Mouse (Mus musculus) neural tube, embryonic 13.5 days (tissue): ENCODE data around the gene Pgp. TPM values are rescaled to one million over a fixed set of nuclear protein-coding genes. Genes with fewer than 3 reads are reported as not detected.
A peak's percentile ranks its signal among the peaks of the same experiment; 100 is the strongest.
"Not testable (repeated sequence)": the region's sequence is repeated elsewhere in the genome, so short reads cannot be mapped to it uniquely, and the experiment has no call there.

Experiments
- ATAC-seq: fragments of 200-750 bp; cut with Nextera tagmentation; 2 replicates; pipeline ENCODE4 v1.8.0; 2017; ENCODE audit warnings: low read depth, mild to moderate bottlenecking, moderate TSS enrichment, moderate library complexity
- H3K27ac ChIP-seq: fragments of 300-500 bp; sonication (generic); replicated peaks from 2 replicates; pipeline ENCODE4 v1.5.1; 2015; ENCODE audit warnings: moderate library complexity, mild to moderate bottlenecking, inconsistent platforms
- H3K27me3 ChIP-seq: fragments of 300-500 bp; sonication (generic); 2 replicates; pipeline ENCODE4 v1.6.1; 2015; ENCODE audit warnings: mild to moderate bottlenecking, inconsistent platforms
- H3K36me3 ChIP-seq: fragments of 300-500 bp; sonication (generic); 2 replicates; pipeline ENCODE4 v1.6.1; 2015; ENCODE audit warnings: mild to moderate bottlenecking, inconsistent platforms
- H3K4me1 ChIP-seq: fragments of 300-500 bp; sonication (generic); replicated peaks from 2 replicates; pipeline ENCODE4 v1.6.1; 2015; ENCODE audit warnings: inconsistent platforms
- H3K4me2 ChIP-seq: fragments of 300-500 bp; sonication (generic); 2 replicates; pipeline ENCODE4 v1.6.1; 2015; ENCODE audit warnings: inconsistent platforms, mild to moderate bottlenecking, moderate library complexity
- H3K4me3 ChIP-seq: fragments of 300-500 bp; sonication (generic); 2 replicates; pipeline ENCODE4 v1.5.1; 2015; ENCODE audit warnings: mild to moderate bottlenecking, inconsistent platforms
- H3K9ac ChIP-seq: fragments of 300-500 bp; sonication (generic); 2 replicates; pipeline ENCODE4 v1.6.1; 2015; ENCODE audit warnings: moderate library complexity, mild to moderate bottlenecking, inconsistent platforms
- H3K9me3 ChIP-seq: fragments of 300-500 bp; sonication (generic); 2 replicates; pipeline ENCODE4 v1.6.1; 2016; ENCODE audit warnings: inconsistent platforms
- WGBS: fragments of 180-500 bp; shearing (Covaris S2); methylation state at CpG from one replicate; pipeline ENCODE4 v1.1.7; 2015; 5-methylcytosine and 5-hydroxymethylcytosine counted together
- polyA plus RNA-seq: library from polyadenylated mRNA; unstranded; fragments of >200 nt; fragmentation: Nextera tagmentation; extraction: Ambion mirVana; gene quantifications from 2 replicates; pipeline ENCODE4 v1.2.1, GENCODE M21; 2015

Pgp gene
- polyA plus RNA-seq: 54.9 and 57.4 TPM in 2 replicates

- peak within 1 kb of the TSS; percentile 91 for H3K4me3 ChIP-seq
- H3K4me1 ChIP-seq: peaks cover 48% of the 10 kb centered on the region
- peak within 1 kb of the TSS; percentile 90 for H3K9ac ChIP-seq
- H3K36me3 ChIP-seq: peaks cover 23% of the 10 kb centered on the region
- H3K27me3 ChIP-seq: no peaks in the 10 kb centered on the region
- peak within 1 kb of the TSS; percentile 91 for H3K27ac ChIP-seq
- ATAC-seq: peak; percentile 98
- H3K4me2 ChIP-seq: peak within 1 kb of the TSS; percentile 100
- whole genome bisulfite sequencing: under 1% methylated on average over 75 of the region's 75 CpGs
- H3K9me3 ChIP-seq: no peaks in the 10 kb centered on the region
Observed at GRCm38 (mm10) chr17:24469910-24470602, at the start of gene Pgp, which contains the start of gene E4f1. TSS of gene Pgp (plus strand) at chr17:24470392. TSS of gene E4f1 (minus strand) at chr17:24470313.

GRCm38 (mm10) chr17:24423114-24423513 is 47.1 kb upstream of the Pgp start:
- no peak overlapping the region for H3K4me3 ChIP-seq
- no peak overlapping the region for H3K4me2 ChIP-seq
- no peak overlapping the region for H3K27ac ChIP-seq
- WGBS: 90% methylated on average over 4 of the region's 4 CpGs
- peaks cover 72% of the 10 kb centered on the region for H3K36me3 ChIP-seq
- H3K27me3 ChIP-seq: no peaks in the 10 kb centered on the region
- no peak overlapping the region for H3K9ac ChIP-seq
- no peak for ATAC-seq
- peaks cover 17% of the 10 kb centered on the region for H3K4me1 ChIP-seq
- no peaks in the 10 kb centered on the region for H3K9me3 ChIP-seq

GRCm38 (mm10) chr17:24424489-24424888 is 45.7 kb upstream of the Pgp start:
- WGBS: 90% methylated on average over 5 of the region's 5 CpGs
- Histone ChIP-seq H3K9me3 (no peaks in the 10 kb centered on the region), H3K4me2 (no peak overlapping the region), H3K4me3 (no peak overlapping the region), H3K9ac (no peak overlapping the region), H3K36me3 (peaks cover 58% of the 10 kb centered on the region), H3K27me3 (no peaks in the 10 kb centered on the region), H3K4me1 (peaks cover 25% of the 10 kb centered on the region), H3K27ac (no peak overlapping the region)
- ATAC-seq: no peak

GRCm38 (mm10) chr17:24425326-24425725 is 44.9 kb upstream of the Pgp start:
- not testable (repeated sequence) for H3K4me3 ChIP-seq, H3K4me2 ChIP-seq, H3K27me3 ChIP-seq, ATAC-seq, H3K9ac ChIP-seq, H3K9me3 ChIP-seq, H3K27ac ChIP-seq
- Histone ChIP-seq H3K36me3 (peaks cover 50% of the 10 kb centered on the region), H3K4me1 (peaks cover 29% of the 10 kb centered on the region)
- WGBS: 95% methylated on average over 6 of the region's 8 CpGs

GRCm38 (mm10) chr17:24425905-24426304 is 44.3 kb upstream of the Pgp start:
- ATAC-seq: no peak
- no peaks in the 10 kb centered on the region for H3K9me3 ChIP-seq
- peak overlapping the region; percentile 56 for H3K4me2 ChIP-seq
- H3K27me3 ChIP-seq: no peaks in the 10 kb centered on the region
- H3K9ac ChIP-seq: 0 out of 2 replicates have a peak overlapping the region, but pooled peaks have one; percentile 81
- peaks cover 44% of the 10 kb centered on the region for H3K36me3 ChIP-seq
- H3K4me1 ChIP-seq: peaks cover 29% of the 10 kb centered on the region
- 86% methylated on average over 7 of the region's 7 CpGs for WGBS
- H3K4me3 ChIP-seq: peak overlapping the region; percentile 65
- H3K27ac ChIP-seq: peak overlapping the region; percentile 97

GRCm38 (mm10) chr17:24426471-24427169 is 43.6 kb upstream of the Pgp start, which contains the start of gene Eci1:
TSS of gene Eci1 (plus strand) at chr17:24426641.
- peak within 1 kb of the TSS; percentile 81 for H3K9ac ChIP-seq
- peaks cover 37% of the 10 kb centered on the region for H3K36me3 ChIP-seq
- H3K27me3 ChIP-seq: no peaks in the 10 kb centered on the region
- peak within 1 kb of the TSS; percentile 65 for H3K4me3 ChIP-seq
- peak within 1 kb of the TSS; percentile 97 for H3K27ac ChIP-seq
- peak; percentile 97 for ATAC-seq
- 0% methylated on average over 48 of the region's 48 CpGs for WGBS
- peaks cover 29% of the 10 kb centered on the region for H3K4me1 ChIP-seq
- H3K4me2 ChIP-seq: peak within 1 kb of the TSS; percentile 56
- no peaks in the 10 kb centered on the region for H3K9me3 ChIP-seq

- Histone ChIP-seq H3K27ac (peak overlapping the region; percentile 97), H3K27me3 (no peaks in the 10 kb centered on the region)
Observed at GRCm38 (mm10) chr17:24427170-24427557, 43.0 kb upstream of the Pgp start.

GRCm38 (mm10) chr17:24429201-24429983 is 40.8 kb upstream of the Pgp start:
- Histone ChIP-seq H3K4me2 (no peak overlapping the region), H3K4me1 (peaks cover 29% of the 10 kb centered on the region), H3K9ac (no peak overlapping the region), H3K27ac (no peak overlapping the region), H3K36me3 (peaks cover 22% of the 10 kb centered on the region), H3K27me3 (no peaks in the 10 kb centered on the region), H3K9me3 (no peaks in the 10 kb centered on the region), H3K4me3 (no peak overlapping the region)
- ATAC-seq: no peak
- WGBS: 78% methylated on average over 14 of the region's 14 CpGs

More at GRCm38 (mm10) chr17:24427170-24427557, 43.0 kb upstream of the Pgp start:
- no peak for ATAC-seq
- H3K9me3 ChIP-seq: no peaks in the 10 kb centered on the region
- peak overlapping the region; percentile 81 for H3K9ac ChIP-seq
- H3K4me1 ChIP-seq: peaks cover 29% of the 10 kb centered on the region
- 4% methylated on average over 8 of the region's 8 CpGs for WGBS
- H3K36me3 ChIP-seq: peaks cover 31% of the 10 kb centered on the region
- H3K4me3 ChIP-seq: peak overlapping the region; percentile 65
- peak overlapping the region; percentile 56 for H3K4me2 ChIP-seq

- Histone ChIP-seq H3K9me3 (no peaks in the 10 kb centered on the region), H3K27me3 (no peaks in the 10 kb centered on the region), H3K9ac (no peak overlapping the region), H3K36me3 (peaks cover 74% of the 10 kb centered on the region), H3K4me2 (no peak overlapping the region), H3K27ac (no peak overlapping the region), H3K4me3 (no peak overlapping the region), H3K4me1 (no peaks in the 10 kb centered on the region)
- 69% methylated on average over 5 of the region's 5 CpGs for WGBS
- ATAC-seq: no peak; the same call in 1 of the 2 replicates
Observed at GRCm38 (mm10) chr17:24437016-24437415, 33.2 kb upstream of the Pgp start.

GRCm38 (mm10) chr17:24440377-24440776 is 29.8 kb upstream of the Pgp start:
- Histone ChIP-seq H3K4me2 (no peak overlapping the region), H3K4me3 (no peak overlapping the region), H3K36me3 (peaks cover 94% of the 10 kb centered on the region), H3K27me3 (no peaks in the 10 kb centered on the region), H3K27ac (no peak overlapping the region), H3K9me3 (no peaks in the 10 kb centered on the region), H3K4me1 (no peaks in the 10 kb centered on the region), H3K9ac (no peak overlapping the region)
- ATAC-seq: no peak
- WGBS: 92% methylated on average over 8 of the region's 8 CpGs

GRCm38 (mm10) chr17:24441148-24441547 is 29.0 kb upstream of the Pgp start:
- no peaks in the 10 kb centered on the region for H3K27me3 ChIP-seq

GRCm38 (mm10) chr17:24442107-24442506 is 28.1 kb upstream of the Pgp start:
- H3K4me3 ChIP-seq: no peak overlapping the region
- WGBS: 91% methylated on average over 14 of the region's 14 CpGs
- no peak for ATAC-seq
- H3K4me2 ChIP-seq: no peak overlapping the region
- H3K27me3 ChIP-seq: no peaks in the 10 kb centered on the region
- peaks cover 98% of the 10 kb centered on the region for H3K36me3 ChIP-seq
- no peaks in the 10 kb centered on the region for H3K9me3 ChIP-seq
- H3K27ac ChIP-seq: no peak overlapping the region
- no peak overlapping the region for H3K9ac ChIP-seq
- H3K4me1 ChIP-seq: no peaks in the 10 kb centered on the region

More at GRCm38 (mm10) chr17:24441148-24441547, 29.0 kb upstream of the Pgp start:
- H3K4me3 ChIP-seq: no peak overlapping the region
- peaks cover 94% of the 10 kb centered on the region for H3K36me3 ChIP-seq
- no peaks in the 10 kb centered on the region for H3K9me3 ChIP-seq
- H3K27ac ChIP-seq: no peak overlapping the region
- H3K4me2 ChIP-seq: no peak overlapping the region
- H3K9ac ChIP-seq: no peak overlapping the region
- ATAC-seq: no peak
- 59% methylated on average over 2 of the region's 2 CpGs for WGBS
- no peaks in the 10 kb centered on the region for H3K4me1 ChIP-seq
